Mouse (Mus musculus): ENCODE measurements around the gene Klf3. TPM values are rescaled to one million over a fixed set of nuclear protein-coding genes. Genes with fewer than 3 reads are reported as not detected.
"Not testable (repeated sequence)": the region's sequence is repeated elsewhere in the genome, so short reads cannot be mapped to it uniquely, and the experiment has no call there.

Klf3 gene
- polyA plus RNA-seq, 1 experiment: 112 TPM

GRCm38 (mm10) chr5:64877235-64878026 is 74.2 kb downstream of the Klf3 start:
- H3K4me1 ChIP-seq (ENCODE audit: control insufficient read depth, insufficient read depth, low read length): peaks cover 2% of the 10 kb centered on the region
- no peak overlapping the region for H3K4me3 ChIP-seq (ENCODE audit: low read depth, low read length)
- no peak overlapping the region for H3K27ac ChIP-seq (ENCODE audit: insufficient read depth, low read length)
- no peaks in the 10 kb centered on the region for H3K36me3 ChIP-seq (ENCODE audit: control insufficient read depth, insufficient read depth, low read length, poor library complexity, severe bottlenecking)
- TF ChIP-seq CTCF (IDR thresholded peaks at IDR 0.05; ENCODE audit: low read depth, low read length): no peak
- TF ChIP-seq EP300 (IDR thresholded peaks at IDR 0.05; ENCODE audit: insufficient read depth, low read depth, low read length): no peak
- no peak for TF ChIP-seq POLR2A (IDR thresholded peaks at IDR 0.05; ENCODE audit: insufficient read depth, low read length)
- no peaks in the 10 kb centered on the region for H3K9me3 ChIP-seq (replicated peaks; ENCODE audit: control insufficient read depth, insufficient read depth, low read length, poor library complexity, severe bottlenecking)
- H3K9ac ChIP-seq (ENCODE audit: low read depth, poor library complexity, severe bottlenecking): no peak overlapping the region
- no peaks in the 10 kb centered on the region for H3K27me3 ChIP-seq (ENCODE audit: control insufficient read depth, insufficient read depth, low read length, poor library complexity, severe bottlenecking)

- H3K27me3 ChIP-seq (ENCODE audit: control insufficient read depth, insufficient read depth, low read length, poor library complexity, severe bottlenecking): no peaks in the 10 kb centered on the region
- TF ChIP-seq CTCF (IDR thresholded peaks at IDR 0.05; ENCODE audit: low read depth, low read length): no peak
- no peak for TF ChIP-seq POLR2A (IDR thresholded peaks at IDR 0.05; ENCODE audit: insufficient read depth, low read length)
- 0 out of 2 replicates have a peak, but pooled peaks have one; percentile 75 for TF ChIP-seq EP300 (IDR thresholded peaks at IDR 0.05; ENCODE audit: insufficient read depth, low read depth, low read length)
- H3K4me3 ChIP-seq (ENCODE audit: low read depth, low read length): no peak overlapping the region
- peak overlapping the region; percentile 33 for H3K27ac ChIP-seq (ENCODE audit: insufficient read depth, low read length)
- H3K9me3 ChIP-seq (replicated peaks; ENCODE audit: control insufficient read depth, insufficient read depth, low read length, poor library complexity, severe bottlenecking): no peaks in the 10 kb centered on the region
- H3K9ac ChIP-seq (ENCODE audit: low read depth, poor library complexity, severe bottlenecking): no peak overlapping the region
- peaks cover 2% of the 10 kb centered on the region for H3K4me1 ChIP-seq (ENCODE audit: control insufficient read depth, insufficient read depth, low read length)
- H3K36me3 ChIP-seq (ENCODE audit: control insufficient read depth, insufficient read depth, low read length, poor library complexity, severe bottlenecking): no peaks in the 10 kb centered on the region
These were observed 74.8 kb downstream of the Klf3 start for GRCm38 (mm10) chr5:64878027-64878425.

GRCm38 (mm10) chr5:64878526-64878925 is 75.3 kb downstream of the Klf3 start:
- Histone ChIP-seq H3K36me3 (ENCODE audit: control insufficient read depth, insufficient read depth, low read length, poor library complexity, severe bottlenecking) (no peaks in the 10 kb centered on the region), H3K27ac (ENCODE audit: insufficient read depth, low read length) (peak overlapping the region; percentile 33), H3K4me1 (ENCODE audit: control insufficient read depth, insufficient read depth, low read length) (peaks cover 2% of the 10 kb centered on the region), H3K4me3 (ENCODE audit: low read depth, low read length) (no peak overlapping the region), H3K9me3 (replicated peaks; ENCODE audit: control insufficient read depth, insufficient read depth, low read length, poor library complexity, severe bottlenecking) (no peaks in the 10 kb centered on the region), H3K27me3 (ENCODE audit: control insufficient read depth, insufficient read depth, low read length, poor library complexity, severe bottlenecking) (no peaks in the 10 kb centered on the region), H3K9ac (ENCODE audit: low read depth, poor library complexity, severe bottlenecking) (no peak overlapping the region)
- TF ChIP-seq CTCF (IDR thresholded peaks at IDR 0.05; ENCODE audit: low read depth, low read length) (no peak), EP300 (IDR thresholded peaks at IDR 0.05; ENCODE audit: insufficient read depth, low read depth, low read length) (no peak), POLR2A (IDR thresholded peaks at IDR 0.05; ENCODE audit: insufficient read depth, low read length) (no peak)

- H3K27ac ChIP-seq (ENCODE audit: insufficient read depth, low read length): no peak overlapping the region
These were observed 76.1 kb downstream of the Klf3 start for GRCm38 (mm10) chr5:64879241-64879640.

GRCm38 (mm10) chr5:64881559-64881958 is 78.4 kb downstream of the Klf3 start:
- not testable (repeated sequence) for H3K4me3 ChIP-seq (ENCODE audit: low read depth, low read length); H3K9ac ChIP-seq (ENCODE audit: low read depth, poor library complexity, severe bottlenecking); H3K36me3 ChIP-seq (ENCODE audit: control insufficient read depth, insufficient read depth, low read length, poor library complexity, severe bottlenecking); H3K27me3 ChIP-seq (ENCODE audit: control insufficient read depth, insufficient read depth, low read length, poor library complexity, severe bottlenecking); H3K27ac ChIP-seq (ENCODE audit: insufficient read depth, low read length); H3K9me3 ChIP-seq (replicated peaks; ENCODE audit: control insufficient read depth, insufficient read depth, low read length, poor library complexity, severe bottlenecking); H3K4me1 ChIP-seq (ENCODE audit: control insufficient read depth, insufficient read depth, low read length)

More at GRCm38 (mm10) chr5:64879241-64879640, 76.1 kb downstream of the Klf3 start:
- Histone ChIP-seq H3K4me1 (ENCODE audit: control insufficient read depth, insufficient read depth, low read length) (peaks cover 2% of the 10 kb centered on the region), H3K4me3 (ENCODE audit: low read depth, low read length) (no peak overlapping the region), H3K9me3 (replicated peaks; ENCODE audit: control insufficient read depth, insufficient read depth, low read length, poor library complexity, severe bottlenecking) (no peaks in the 10 kb centered on the region), H3K27me3 (ENCODE audit: control insufficient read depth, insufficient read depth, low read length, poor library complexity, severe bottlenecking) (no peaks in the 10 kb centered on the region), H3K9ac (ENCODE audit: low read depth, poor library complexity, severe bottlenecking) (no peak overlapping the region), H3K36me3 (ENCODE audit: control insufficient read depth, insufficient read depth, low read length, poor library complexity, severe bottlenecking) (no peaks in the 10 kb centered on the region)
- TF ChIP-seq CTCF (IDR thresholded peaks at IDR 0.05; ENCODE audit: low read depth, low read length) (no peak), POLR2A (IDR thresholded peaks at IDR 0.05; ENCODE audit: insufficient read depth, low read length) (no peak), EP300 (IDR thresholded peaks at IDR 0.05; ENCODE audit: insufficient read depth, low read depth, low read length) (no peak)

GRCm38 (mm10) chr5:64881976-64882375 is 78.8 kb downstream of the Klf3 start:
- not testable (repeated sequence) for H3K9ac ChIP-seq (ENCODE audit: low read depth, poor library complexity, severe bottlenecking); H3K27ac ChIP-seq (ENCODE audit: insufficient read depth, low read length); H3K9me3 ChIP-seq (replicated peaks; ENCODE audit: control insufficient read depth, insufficient read depth, low read length, poor library complexity, severe bottlenecking); H3K36me3 ChIP-seq (ENCODE audit: control insufficient read depth, insufficient read depth, low read length, poor library complexity, severe bottlenecking); H3K27me3 ChIP-seq (ENCODE audit: control insufficient read depth, insufficient read depth, low read length, poor library complexity, severe bottlenecking); H3K4me1 ChIP-seq (ENCODE audit: control insufficient read depth, insufficient read depth, low read length); H3K4me3 ChIP-seq (ENCODE audit: low read depth, low read length)

Other genes starting within 250 kb of the Klf3 start
- gene Tlr1, start 130.2 kb downstream of the Klf3 start, polyA plus RNA-seq (2011; ENCODE audit: insufficient read depth, insufficient read length, low read depth, missing spikeins): not detected in 2 replicates
- 1.0 TPM in 1 of 2 replicates, not detected in the other for gene Tlr6, start 156.7 kb downstream of the Klf3 start, polyA plus RNA-seq (2011; ENCODE audit: insufficient read depth, insufficient read length, low read depth, missing spikeins)
- 16.5 and 19.8 TPM in 2 replicates for gene Fam114a1, start 166.7 kb downstream of the Klf3 start, polyA plus RNA-seq (2011; ENCODE audit: insufficient read depth, insufficient read length, low read depth, missing spikeins)

Data from ES-Bruce4 (cell line).